Mouse (Mus musculus): ENCODE data around the gene Got2. TPM values are rescaled to one million over a fixed set of nuclear protein-coding genes. Genes with fewer than 3 reads are reported as not detected.

The Got2 gene
- polyA plus RNA-seq, 2 experiments: 69.8 to 107 TPM

GRCm38 (mm10) chr8:95887578-95888284, 616 bp downstream of the Got2 start:
- 1% methylated on average over 38 of the region's 38 CpGs for WGBS (ENCODE audit: insufficient replicate concordance)
- DNase-seq (ENCODE audit: low read depth in 3 of 3, low spot score in 3 of 3): peak; percentile 34 to 50 (median 46)
- H3K9ac ChIP-seq (replicated peaks): peak overlapping the region; percentile 83
- H3K27me3 ChIP-seq (ENCODE audit: control insufficient read depth, insufficient read depth, low read length): no peaks in the 10 kb centered on the region
- H3K4me2 ChIP-seq (ENCODE audit: low read depth): peak overlapping the region; percentile 98
- no peaks in the 10 kb centered on the region for H3K9me3 ChIP-seq (ENCODE audit: control insufficient read depth, low read length)
- peak overlapping the region; percentile 52 for H3K27ac ChIP-seq
- no peak; the same call in 1 of the 2 replicates for TF ChIP-seq CTCF (IDR thresholded peaks at IDR 0.05; ENCODE audit: low read depth)
- no peak for TF ChIP-seq EP300 (IDR thresholded peaks at IDR 0.05; ENCODE audit: low read depth)
- peaks cover 0 to 14% of the 10 kb centered on the region in 2 experiments; a peak in 3 of 4 replicates for H3K4me1 ChIP-seq (replicated peaks; ENCODE audit: control insufficient read depth in 2 of 2, insufficient read depth in 2 of 2, low read length in 1 of 2)
- peak overlapping the region; percentile 76 to 95 for H3K4me3 ChIP-seq (ENCODE audit: insufficient read depth in 1 of 2, low read depth in 2 of 2, low read length in 2 of 2)
- H3K36me3 ChIP-seq (replicated peaks; ENCODE audit: control insufficient read depth, insufficient read depth, low read depth): no peaks in the 10 kb centered on the region
- ATAC-seq (ENCODE audit: insufficient read depth): peak; percentile 88

- H3K27ac ChIP-seq: peak overlapping the region; percentile 51
- peak in 1 of 3 experiments; percentile 24 for DNase-seq (ENCODE audit: low read depth in 3 of 3, low spot score in 3 of 3)
- no peak for TF ChIP-seq EP300 (IDR thresholded peaks at IDR 0.05; ENCODE audit: low read depth)
- no peak for TF ChIP-seq CTCF (IDR thresholded peaks at IDR 0.05; ENCODE audit: low read depth)
These were observed 1.4 kb downstream of the Got2 start for GRCm38 (mm10) chr8:95886647-95887577.

GRCm38 (mm10) chr8:95885966-95886365, 2.4 kb downstream of the Got2 start:
- Histone ChIP-seq H3K4me3 (ENCODE audit: insufficient read depth in 1 of 2, low read depth in 2 of 2, low read length in 2 of 2) (no peak overlapping the region), H3K27ac (no peak overlapping the region), H3K9me3 (ENCODE audit: control insufficient read depth, low read length) (no peaks in the 10 kb centered on the region), H3K36me3 (replicated peaks; ENCODE audit: control insufficient read depth, insufficient read depth, low read depth) (no peaks in the 10 kb centered on the region), H3K27me3 (ENCODE audit: control insufficient read depth, insufficient read depth, low read length) (no peaks in the 10 kb centered on the region), H3K4me1 (replicated peaks; ENCODE audit: control insufficient read depth in 2 of 2, insufficient read depth in 2 of 2, low read length in 1 of 2) (peaks cover 0 to 14% of the 10 kb centered on the region in 2 experiments; a peak in 3 of 4 replicates), H3K9ac (replicated peaks) (no peak overlapping the region), H3K4me2 (ENCODE audit: low read depth) (peak overlapping the region; percentile 98)
- WGBS (ENCODE audit: insufficient replicate concordance): 57% methylated on average over 5 of the region's 5 CpGs
- no peak for TF ChIP-seq EP300 (IDR thresholded peaks at IDR 0.05; ENCODE audit: low read depth)
- no peak for TF ChIP-seq CTCF (IDR thresholded peaks at IDR 0.05; ENCODE audit: low read depth)
- ATAC-seq (ENCODE audit: insufficient read depth) (no peak), DNase-seq (ENCODE audit: low read depth in 3 of 3, low spot score in 3 of 3) (peak in 2 of 3 experiments; percentile 20 to 30)

More at GRCm38 (mm10) chr8:95886647-95887577, 1.4 kb downstream of the Got2 start:
- H3K27me3 ChIP-seq (ENCODE audit: control insufficient read depth, insufficient read depth, low read length): no peaks in the 10 kb centered on the region
- no peaks in the 10 kb centered on the region for H3K9me3 ChIP-seq (ENCODE audit: control insufficient read depth, low read length)
- WGBS (ENCODE audit: insufficient replicate concordance): 56% methylated on average over 17 of the region's 17 CpGs
- H3K4me2 ChIP-seq (ENCODE audit: low read depth): peak overlapping the region; percentile 98
- ATAC-seq (ENCODE audit: insufficient read depth): no peak
- H3K4me3 ChIP-seq (ENCODE audit: insufficient read depth in 1 of 2, low read depth in 2 of 2, low read length in 2 of 2): peak overlapping the region; percentile 76 to 95
- peaks cover 0 to 14% of the 10 kb centered on the region in 2 experiments; a peak in 3 of 4 replicates for H3K4me1 ChIP-seq (replicated peaks; ENCODE audit: control insufficient read depth in 2 of 2, insufficient read depth in 2 of 2, low read length in 1 of 2)
- peak overlapping the region; percentile 83 for H3K9ac ChIP-seq (replicated peaks)
- H3K36me3 ChIP-seq (replicated peaks; ENCODE audit: control insufficient read depth, insufficient read depth, low read depth): no peaks in the 10 kb centered on the region

GRCm38 (mm10) chr8:95885271-95885841, 3.0 kb downstream of the Got2 start:
- ATAC-seq (ENCODE audit: insufficient read depth): no peak
- no peak for DNase-seq (ENCODE audit: low read depth in 3 of 3, low spot score in 3 of 3)
- TF ChIP-seq EP300 (IDR thresholded peaks at IDR 0.05; ENCODE audit: low read depth) (no peak), CTCF (IDR thresholded peaks at IDR 0.05; ENCODE audit: low read depth) (no peak)
- WGBS (ENCODE audit: insufficient replicate concordance): 60% methylated on average over 5 of the region's 5 CpGs
- Histone ChIP-seq H3K27me3 (ENCODE audit: control insufficient read depth, insufficient read depth, low read length) (no peaks in the 10 kb centered on the region), H3K4me1 (replicated peaks; ENCODE audit: control insufficient read depth in 2 of 2, insufficient read depth in 2 of 2, low read length in 1 of 2) (peaks cover 0 to 14% of the 10 kb centered on the region in 2 experiments; a peak in 3 of 4 replicates), H3K9ac (replicated peaks) (no peak overlapping the region), H3K9me3 (ENCODE audit: control insufficient read depth, low read length) (no peaks in the 10 kb centered on the region), H3K4me2 (ENCODE audit: low read depth) (peak overlapping the region; percentile 98), H3K27ac (peak overlapping the region; percentile 16; the same call in 1 of the 2 replicates), H3K36me3 (replicated peaks; ENCODE audit: control insufficient read depth, insufficient read depth, low read depth) (no peaks in the 10 kb centered on the region), H3K4me3 (ENCODE audit: insufficient read depth in 1 of 2, low read depth in 2 of 2, low read length in 2 of 2) (no peak overlapping the region)
